ENCODE assay signal across 8 mouse cellular contexts in the genomic region with DNA sequence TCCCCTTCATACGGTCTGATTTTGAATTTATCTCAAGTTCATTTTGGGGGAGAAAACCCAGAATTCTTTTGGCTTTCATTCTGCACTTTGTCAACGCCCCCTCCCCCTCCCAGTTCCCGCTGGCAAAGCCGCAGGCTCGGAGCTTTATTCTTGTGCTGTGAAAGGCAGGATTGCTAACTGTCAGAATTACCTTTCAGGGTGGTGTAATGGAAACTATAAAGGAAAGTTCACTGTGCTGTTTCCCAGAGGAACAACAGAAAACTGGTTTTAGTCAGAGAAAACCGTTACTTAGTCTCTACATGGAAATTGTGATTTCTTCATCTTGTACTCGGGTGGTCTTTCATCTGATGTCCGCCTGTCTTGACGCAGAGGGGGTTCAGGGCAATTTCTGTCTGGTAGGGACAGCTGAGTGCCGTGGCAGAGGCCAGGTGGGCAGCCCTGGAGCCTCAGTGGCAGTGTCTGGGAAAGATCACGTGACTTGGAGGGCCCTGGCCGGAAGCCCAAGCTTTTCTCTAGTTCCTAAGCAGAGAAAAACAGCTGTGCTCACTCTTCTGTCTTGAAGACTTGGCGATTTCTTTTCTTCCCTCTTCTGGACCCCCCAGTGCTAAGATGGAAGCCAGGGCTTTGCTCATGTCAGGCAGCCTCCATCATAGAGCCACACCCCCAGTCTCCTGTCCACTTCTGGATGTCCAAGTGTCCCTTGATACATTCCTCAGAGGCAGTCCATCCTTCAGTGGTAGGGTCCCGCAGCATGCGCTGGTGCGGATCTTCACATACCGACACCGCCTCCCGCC.
A peak's percentile ranks its signal among the peaks of the same experiment; 100 is the strongest.
DNase-seq lines count a peak whose midpoint lies in the region; ATAC-seq and TF ChIP-seq lines count a peak whose summit lies in the region.

No protein-coding gene starts in this region.

- peaks cover 18% of the 10 kb centered on the region for H3K27me3 ChIP-seq in embryonic facial prominence, embryonic 10.5 days (replicated peaks; ENCODE audit: low read depth, poor library complexity, severe bottlenecking)
- peaks cover 7% of the 10 kb centered on the region for H3K27me3 ChIP-seq in heart, embryonic 16.5 days (ENCODE audit: control insufficient read depth, insufficient read depth, low read length)

- no peak overlapping the region for H3K4me3 ChIP-seq in gastrocnemius, adult 2 months
- peak overlapping the region; percentile 25 for H3K4me3 ChIP-seq in embryonic facial prominence, embryonic 10.5 days
- no peak overlapping the region for H3K4me3 ChIP-seq in heart, embryonic 16.5 days (ENCODE audit: low read length)

- peaks cover 38% of the 10 kb centered on the region for H3K4me1 ChIP-seq in embryonic facial prominence, embryonic 10.5 days
- H3K4me1 ChIP-seq in heart, embryonic 16.5 days (ENCODE audit: control insufficient read depth, insufficient read depth, low read length): peaks cover 2% of the 10 kb centered on the region; the same call in 1 of the 2 replicates

- WGBS in embryonic facial prominence, embryonic 10.5 days: 49% methylated on average over 19 of the region's 19 CpGs
- WGBS in heart, embryonic 16.5 days: 49% methylated on average over 19 of the region's 19 CpGs

- no peak overlapping the region; the same call in 1 of the 2 replicates for H3K27ac ChIP-seq in gastrocnemius, adult 2 months
- peak overlapping the region; percentile 70 for H3K27ac ChIP-seq in embryonic facial prominence, embryonic 10.5 days (replicated peaks)
- H3K27ac ChIP-seq in heart, embryonic 16.5 days (ENCODE audit: low read length): no peak overlapping the region

- H3K9me3 ChIP-seq in embryonic facial prominence, embryonic 10.5 days: no peaks in the 10 kb centered on the region
- no peaks in the 10 kb centered on the region for H3K9me3 ChIP-seq in heart, embryonic 16.5 days (replicated peaks; ENCODE audit: control insufficient read depth, low read length)

- ATAC-seq in heart, embryonic 16.5 days (replicated peaks; ENCODE audit: extremely low read depth, insufficient read depth, low FRiP score): no peak
- ATAC-seq in cerebellum, adult (ENCODE audit: insufficient number of reproducible peaks, low FRiP score, low TSS enrichment): no peak
- no peak for ATAC-seq in monocyte, adult 5-6 weeks (replicated peaks; ENCODE audit: insufficient number of reproducible peaks, low FRiP score, low TSS enrichment, poor library complexity, severe bottlenecking)

- H3K36me3 ChIP-seq in embryonic facial prominence, embryonic 10.5 days (replicated peaks): no peaks in the 10 kb centered on the region
- H3K36me3 ChIP-seq in heart, embryonic 16.5 days (ENCODE audit: control insufficient read depth, insufficient read depth): no peaks in the 10 kb centered on the region

- DNase-seq in gastrocnemius, adult 2 months: peak; percentile 41
- DNase-seq in gastrocnemius, postnatal 25 days: no peak
- DNase-seq in embryonic facial prominence, embryonic 10.5 days (ENCODE audit: low spot score): peak; percentile 37
- DNase-seq in lung, postnatal 14 days: peak; percentile 54
- DNase-seq in layer of hippocampus, adult 9-11 months: no peak

- TF ChIP-seq CTCF in gastrocnemius, adult 2 months (IDR thresholded peaks at IDR 0.05): no peak

- intact Hi-C loops in gastrocnemius, adult 2 months (cut with DNase I): no loop called here

- H3K4me2 ChIP-seq in heart, embryonic 16.5 days (ENCODE audit: low read depth, low read length): peak overlapping the region; percentile 37

- H3K9ac ChIP-seq in heart, embryonic 16.5 days (ENCODE audit: low read length): 0 out of 2 replicates have a peak overlapping the region, but pooled peaks have one; percentile 16

Comparison
In these comparisons a context has a peak if more than half of its experiments do, and no peak if none do; other contexts are left out.
1. DNase-seq: peak in gastrocnemius, adult 2 months (single experiment), embryonic facial prominence, embryonic 10.5 days (single experiment) and lung, postnatal 14 days (single experiment); none in gastrocnemius, postnatal 25 days (single experiment) and layer of hippocampus, adult 9-11 months (single experiment).